Mouse (Mus musculus) testis, adult 2 months (tissue): ENCODE measurements around the gene 2210408I21Rik.

Experiments used
- CTCF ChIP-seq: fragments of 200-500 bp; IDR thresholded peaks from 2 replicates; pipeline ENCODE4 v1.5.1; 2012; ENCODE audit warnings: low read depth, mild to moderate bottlenecking, inconsistent platforms, low read length, moderate library complexity; ENCODE audit not compliant: control insufficient read depth, insufficient read depth, insufficient replicate concordance
- POLR2A ChIP-seq: fragments of 200-500 bp; IDR thresholded peaks from 2 replicates; pipeline ENCODE4 v1.6.1; 2012; ENCODE audit warnings: low read depth, mild to moderate bottlenecking, inconsistent platforms, low read length, moderate library complexity; ENCODE audit not compliant: control insufficient read depth

DNA sequence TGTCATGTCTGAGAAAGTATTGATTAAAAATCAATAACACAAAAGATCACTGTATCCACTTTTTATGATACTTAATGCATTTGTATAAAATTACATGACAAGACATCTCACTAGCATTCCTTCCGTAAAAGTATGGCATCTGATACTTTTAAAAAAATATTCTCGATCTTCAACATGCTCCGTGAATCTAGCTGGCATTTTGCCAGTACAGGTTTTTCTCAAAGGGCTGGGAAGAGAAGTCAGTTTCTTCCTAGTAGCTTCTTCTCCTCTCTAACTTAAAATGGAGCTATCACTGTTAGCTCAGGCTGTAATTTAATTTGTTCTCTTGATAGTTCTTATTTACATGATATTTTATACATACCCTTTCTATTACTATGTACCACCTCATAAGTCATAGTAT lies 263.1 kb downstream of the 2210408I21Rik start:
- TF ChIP-seq CTCF (no peak), POLR2A (no peak)
